Mouse (Mus musculus): Measurements from ENCODE around the gene Abcd3. TPM values are rescaled to one million over a fixed set of nuclear protein-coding genes. Genes with fewer than 3 reads are reported as not detected.

Gene Abcd3
- total RNA-seq, 4 experiments from 2014 or later: 33.2 to 39.3 (median 34.6) TPM

DNA sequence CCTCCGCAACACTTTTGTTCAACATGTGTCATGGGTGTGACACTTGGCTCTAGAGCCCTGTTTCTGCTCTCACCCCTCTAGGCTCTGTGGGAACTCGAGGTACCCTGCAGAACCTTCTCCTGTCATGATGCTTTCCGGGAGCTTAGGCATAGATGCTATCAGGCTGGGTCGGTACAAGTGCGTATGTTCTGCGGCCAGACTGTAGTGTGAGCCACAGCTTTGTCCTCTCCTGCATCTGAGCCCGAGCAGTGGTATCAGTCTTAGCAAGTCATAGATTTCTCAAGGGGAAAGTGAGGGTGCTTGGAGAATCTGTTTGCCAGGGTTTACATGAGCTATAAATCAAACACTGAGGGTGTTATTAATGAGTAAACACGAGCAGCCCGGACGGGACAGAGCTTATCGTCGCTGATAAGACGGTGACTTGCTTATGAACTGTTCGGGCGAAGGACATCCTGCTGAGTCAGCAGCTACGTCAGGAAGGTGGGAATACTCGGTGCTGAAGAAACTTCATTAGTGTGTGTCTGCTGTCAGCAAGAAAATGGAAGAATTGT is 101.9 kb downstream of the Abcd3 start:
- no peak for DNase-seq (ENCODE audit: low spot score in 2 of 2)

DNA sequence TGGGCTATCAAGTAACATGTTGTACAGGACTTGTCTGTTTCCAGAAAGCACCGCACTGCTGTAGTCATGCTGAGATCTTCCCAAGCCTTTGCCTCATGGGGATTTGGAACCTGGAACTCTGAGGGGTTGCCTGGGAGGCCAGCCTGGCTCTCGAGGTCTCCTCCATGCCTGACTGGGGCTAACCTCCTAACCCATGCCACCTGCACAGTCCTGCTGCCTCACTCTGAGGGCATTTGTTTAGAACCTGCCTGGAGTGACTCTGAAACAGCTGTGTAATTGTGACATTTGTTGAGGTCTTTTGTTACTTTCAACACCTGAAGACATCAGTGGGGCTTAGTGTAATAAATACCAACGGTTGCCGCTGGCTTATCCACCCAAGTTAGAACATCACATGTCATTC is 102.9 kb downstream of the Abcd3 start:
- DNase-seq (ENCODE audit: low spot score in 2 of 2): no peak

GRCm38 (mm10) chr3:121710894-121711531 is 104.1 kb downstream of the Abcd3 start:
- no peak for DNase-seq (ENCODE audit: low spot score in 2 of 2)

Other genes with a start within 250 kb of the Abcd3 start
- gene 4930432M17Rik, start 144.5 kb downstream of the Abcd3 start, total RNA-seq (2022): not detected
- 1 to 10 TPM; 2.9 to 4.3 (median 3.6) TPM for gene F3, start 91.8 kb downstream of the Abcd3 start, total RNA-seq (2022)
- 10 to 100 TPM in 3 of 4 experiments, 1 to 10 TPM in 1; 8.9 to 12.8 (median 10.7) TPM for gene Arhgap29, start 137.2 kb upstream of the Abcd3 start, total RNA-seq (2022)
- under 1 TPM; 0.47 to 0.99 (median 0.56) TPM for gene Abca4, start 229.1 kb upstream of the Abcd3 start, total RNA-seq (2022)